Mouse (Mus musculus): ENCODE data around the gene Taar9.

DNA sequence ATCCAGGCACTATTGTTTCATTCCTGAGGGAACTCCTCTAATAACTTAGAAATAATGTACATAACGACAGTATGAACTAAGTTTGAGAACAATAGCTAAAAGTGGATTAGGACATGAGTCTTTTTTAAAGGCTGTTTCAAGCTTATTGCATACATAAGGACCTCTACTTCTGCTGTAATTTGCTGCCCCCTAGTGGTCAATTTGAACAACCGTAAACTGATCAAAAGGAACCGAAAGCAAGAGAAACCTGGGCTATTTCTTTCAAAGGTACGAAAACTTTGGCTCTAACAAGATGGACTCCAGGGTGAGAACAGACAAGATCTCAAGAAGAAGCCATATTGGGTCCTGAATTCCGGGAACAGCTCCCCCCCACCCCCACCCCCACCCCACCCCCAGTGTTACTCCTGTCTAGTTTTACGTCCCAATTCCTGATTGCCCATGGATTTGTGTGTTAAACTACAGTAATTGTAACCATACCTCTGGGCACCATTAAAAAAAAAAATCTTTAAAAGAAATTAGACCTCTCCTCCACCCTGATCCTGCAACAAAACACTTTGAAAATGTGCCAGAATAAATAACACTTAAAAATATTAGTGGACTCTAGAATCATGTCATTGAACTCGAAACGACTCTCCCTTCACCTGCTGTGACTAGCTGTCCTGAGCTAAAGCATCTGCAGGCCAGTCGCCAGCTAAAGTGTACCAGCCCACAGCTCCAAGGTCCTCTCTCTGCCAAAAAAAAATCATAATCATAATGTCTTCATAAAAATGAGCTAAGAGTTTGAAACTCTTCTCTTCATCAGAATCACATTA lies 22.3 kb upstream of the Taar9 start:
- peak; percentile 31; the same call in 1 of the 2 replicates for TF ChIP-seq CTCF (IDR thresholded peaks at IDR 0.05; ENCODE audit: control insufficient read depth, insufficient read depth, low read length)
- no peak for TF ChIP-seq POLR2A (IDR thresholded peaks at IDR 0.05; ENCODE audit: borderline replicate concordance, control insufficient read depth, low read depth, low read length)
